Mouse (Mus musculus) neural tube, embryonic 10.5 days (tissue): ENCODE data around the gene Gm20737.
"Not testable (repeated sequence)": the region's sequence is repeated elsewhere in the genome, so short reads cannot be mapped to it uniquely, and the experiment has no call there.

Experiments
- DNase-seq: peaks from one replicate; pipeline ENCODE4 v3.0.0-alpha.2; 2017; ENCODE audit warnings: low spot score; ENCODE audit errors: extremely low spot score

Gene Gm20737

GRCm38 (mm10) chrY:10535942-10536341 is at the start of gene Gm20737:
Gm20737 (minus strand) TSS chrY:10536042.
- DNase-seq, result not testable (repeated sequence)

- DNase-seq, result not testable (repeated sequence)
Measured at GRCm38 (mm10) chrY:10553153-10553552, 17.3 kb upstream of the Gm20737 start, which contains the start of gene Gm21775. Gm21775 (plus strand) TSS chrY:10553453.
